Mouse (Mus musculus) myocyte (in vitro differentiated cells): ENCODE data around the gene C530008M17Rik. TPM values are rescaled to one million over a fixed set of nuclear protein-coding genes. Genes with fewer than 3 reads are reported as not detected.
A peak's percentile ranks its signal among the peaks of the same experiment; 100 is the strongest.

Source experiments
- H3K27me3 ChIP-seq: one replicate; pipeline ENCODE4 v1.6.1; 2011; ENCODE audit not compliant: control insufficient read depth, insufficient read depth, insufficient read length
- H3K36me3 ChIP-seq: one replicate; pipeline ENCODE4 v1.6.1; 2011; ENCODE audit not compliant: control insufficient read depth, insufficient read depth
- H3K4me2 ChIP-seq: one replicate; pipeline ENCODE4 v1.6.1; 2011; ENCODE audit warnings: low read depth, control low read depth
- H3K4me3 ChIP-seq: one replicate; pipeline ENCODE4 v1.5.1; 2011; ENCODE audit warnings: mild to moderate bottlenecking, control low read depth, moderate library complexity
- H3K79me2 ChIP-seq: one replicate; pipeline ENCODE4 v1.6.1; 2011; ENCODE audit not compliant: control insufficient read depth, insufficient read depth
- H3ac ChIP-seq: one replicate; pipeline ENCODE4 v1.6.1; 2011; ENCODE audit not compliant: control insufficient read depth, insufficient read length
- CEBPB ChIP-seq: IDR thresholded peaks from 2 replicates; pipeline ENCODE4 v1.6.1; 2011; ENCODE audit warnings: mild to moderate bottlenecking, moderate library complexity; ENCODE audit not compliant: poor library complexity, insufficient read depth, severe bottlenecking
- E2F4 ChIP-seq: IDR thresholded peaks from one replicate; pipeline ENCODE4 v1.6.1; 2011; ENCODE audit warnings: mild to moderate bottlenecking, control low read depth, moderate library complexity; ENCODE audit not compliant: insufficient read depth
- MAX ChIP-seq: IDR thresholded peaks from one replicate; pipeline ENCODE4 v1.6.1; 2011; ENCODE audit warnings: low read depth, mild to moderate bottlenecking, control low read depth
- MYOD1 ChIP-seq, 3 experiments: IDR thresholded peaks; one replicate each; pipeline ENCODE4 v1.6.1; 2011; ENCODE audit warnings: control low read depth in 2 of 3, low read depth in 2 of 3, mild to moderate bottlenecking in 2 of 3, moderate library complexity in 1 of 3; ENCODE audit not compliant: insufficient read length in 2 of 3, control insufficient read depth in 1 of 3
- MYOG ChIP-seq, 3 experiments: IDR thresholded peaks; one replicate each; pipeline ENCODE4 v1.6.1; 2011; ENCODE audit warnings: control low read depth in 2 of 3, low read depth in 2 of 3, mild to moderate bottlenecking in 2 of 3; ENCODE audit not compliant: insufficient read length in 2 of 3, control insufficient read depth in 1 of 3, insufficient read depth in 1 of 3
- POLR2A ChIP-seq: IDR thresholded peaks from one replicate; pipeline ENCODE4 v1.6.1; 2011; ENCODE audit warnings: low read depth, mild to moderate bottlenecking, control low read depth, moderate library complexity; ENCODE audit not compliant: insufficient read length
- POLR2AphosphoS2 ChIP-seq: IDR thresholded peaks from one replicate; pipeline ENCODE4 v1.6.1; 2011; ENCODE audit warnings: low read depth, control low read depth; ENCODE audit not compliant: insufficient read length
- REST ChIP-seq: IDR thresholded peaks from one replicate; pipeline ENCODE4 v1.6.1; 2011; ENCODE audit warnings: mild to moderate bottlenecking, control low read depth, moderate library complexity; ENCODE audit not compliant: insufficient read depth, insufficient read length
- SRF ChIP-seq: IDR thresholded peaks from one replicate; pipeline ENCODE4 v1.6.1; 2011; ENCODE audit warnings: low read depth; ENCODE audit not compliant: control insufficient read depth, insufficient read length
- TCF12 ChIP-seq: IDR thresholded peaks from one replicate; pipeline ENCODE4 v1.6.1; 2011; ENCODE audit warnings: mild to moderate bottlenecking, control low read depth; ENCODE audit not compliant: poor library complexity, insufficient read depth, severe bottlenecking
- TCF3 ChIP-seq: IDR thresholded peaks from one replicate; pipeline ENCODE4 v1.6.1; 2011; ENCODE audit warnings: low read depth, control low read depth; ENCODE audit not compliant: insufficient read length
- USF1 ChIP-seq: IDR thresholded peaks from one replicate; pipeline ENCODE4 v1.6.1; 2011; ENCODE audit warnings: low read depth, mild to moderate bottlenecking, control low read depth, moderate library complexity
- polyA plus RNA-seq: library from polyadenylated mRNA; unstranded; fragments of >200 nt; fragmentation: generic; extraction: Trizol; gene quantifications from one replicate; pipeline ENCODE4 v1.2.1, GENCODE M21; 2012; ENCODE audit warnings: missing spikeins

The C530008M17Rik gene
- polyA plus RNA-seq, 1 experiment, result 0.94 TPM

DNA sequence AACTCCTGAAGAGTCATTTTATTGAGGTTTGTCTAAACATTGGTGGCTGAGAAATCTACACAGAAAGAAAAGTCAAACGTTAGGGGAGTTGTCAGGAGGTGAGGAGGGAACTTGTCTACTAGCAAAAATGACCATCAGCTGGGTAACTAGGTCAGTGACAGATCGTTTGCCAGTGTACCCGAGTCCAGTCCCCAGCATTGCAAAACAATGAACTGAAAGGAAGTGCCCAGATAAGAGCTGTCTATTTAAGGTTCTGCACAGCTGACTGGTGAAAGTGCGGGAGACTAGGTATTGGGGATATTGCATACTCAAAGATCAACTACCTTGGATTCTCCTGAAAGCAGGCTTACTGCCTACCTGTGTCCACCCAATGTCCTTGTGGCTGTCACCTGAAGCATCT is 245.8 kb downstream of the C530008M17Rik start:
- Histone ChIP-seq H3K27me3 (no peaks in the 10 kb centered on the region), H3K36me3 (no peaks in the 10 kb centered on the region), H3K79me2 (no peaks in the 10 kb centered on the region), H3K4me2 (no peak overlapping the region), H3ac (no peak overlapping the region), H3K4me3 (no peak overlapping the region)
- TF ChIP-seq POLR2A, result no peak
- TF ChIP-seq TCF12, result no peak
- no peak for TF ChIP-seq REST
- TF ChIP-seq POLR2AphosphoS2, result no peak
- TF ChIP-seq MYOG (IDR thresholded peaks at IDR 0.05; ENCODE audit: control insufficient read depth in 1 of 3, insufficient read depth in 1 of 3, insufficient read length in 2 of 3, low read depth in 2 of 3), result no peak
- no peak for TF ChIP-seq SRF
- no peak for TF ChIP-seq CEBPB
- no peak for TF ChIP-seq MYOD1 (IDR thresholded peaks at IDR 0.05; ENCODE audit: control insufficient read depth in 1 of 3, insufficient read length in 2 of 3, low read depth in 2 of 3)
- no peak for TF ChIP-seq TCF3
- no peak for TF ChIP-seq E2F4
- no peak for TF ChIP-seq MAX
- no peak for TF ChIP-seq USF1

- Histone ChIP-seq H3K4me2 (peak overlapping the region; percentile 81), H3K36me3 (no peaks in the 10 kb centered on the region), H3K27me3 (no peaks in the 10 kb centered on the region), H3K4me3 (peak overlapping the region; percentile 93), H3ac (peak overlapping the region; percentile 31), H3K79me2 (no peaks in the 10 kb centered on the region)
- TF ChIP-seq POLR2A (no peak), USF1 (no peak), SRF (no peak), TCF12 (no peak), REST (no peak), MAX (no peak), MYOG (IDR thresholded peaks at IDR 0.05; ENCODE audit: control insufficient read depth in 1 of 3, insufficient read depth in 1 of 3, insufficient read length in 2 of 3, low read depth in 2 of 3) (no peak), E2F4 (no peak), TCF3 (no peak), POLR2AphosphoS2 (no peak), CEBPB (no peak), MYOD1 (IDR thresholded peaks at IDR 0.05; ENCODE audit: control insufficient read depth in 1 of 3, insufficient read length in 2 of 3, low read depth in 2 of 3) (no peak)
Observed at GRCm38 (mm10) chr5:76904713-76905404, 248.5 kb downstream of the C530008M17Rik start.

DNA sequence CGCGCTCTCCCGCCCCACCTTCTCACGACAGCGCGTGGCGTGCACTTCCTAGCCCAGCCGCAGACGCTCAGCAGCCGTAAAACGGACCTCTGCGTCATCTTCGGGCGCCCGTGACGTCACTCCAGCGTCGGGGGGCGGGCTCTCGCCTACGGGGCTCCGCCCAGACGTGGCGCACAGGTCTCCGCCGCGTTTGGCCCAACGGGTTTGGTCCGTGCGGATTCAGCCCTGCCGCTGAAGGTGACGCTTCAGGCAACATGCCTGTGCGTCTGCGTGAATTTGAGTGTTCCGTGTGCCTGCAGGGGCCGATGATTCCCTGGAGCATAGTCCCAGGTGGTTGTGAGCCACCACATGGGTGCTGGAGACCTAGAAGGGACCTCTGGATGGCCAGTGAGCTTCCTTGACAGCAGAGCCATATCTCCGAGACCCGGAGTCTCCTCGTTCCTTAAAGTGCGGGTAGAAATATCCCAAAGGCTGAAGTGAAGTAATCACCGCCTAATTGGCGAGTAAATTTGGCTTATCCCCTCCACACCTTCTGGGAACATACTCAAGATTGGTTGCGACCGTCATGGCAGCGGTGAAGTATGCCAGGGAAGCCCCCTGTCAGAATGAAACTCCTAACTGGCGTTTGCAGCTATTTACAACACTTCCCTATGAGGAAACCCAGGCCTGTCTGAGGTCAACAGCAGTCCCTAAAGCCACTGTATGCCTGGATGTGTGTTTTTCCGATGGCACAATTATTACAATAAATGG is 249.3 kb downstream of the C530008M17Rik start, which contains the start of gene Aasdh:
TSS of gene Aasdh (minus strand) at position 110 of the 750 bp plus-strand sequence.
- Histone ChIP-seq H3ac (peak within 1 kb of the TSS; percentile 31), H3K79me2 (no peaks in the 10 kb centered on the region), H3K27me3 (no peaks in the 10 kb centered on the region), H3K4me2 (peak within 1 kb of the TSS; percentile 95), H3K4me3 (peak within 1 kb of the TSS; percentile 93), H3K36me3 (no peaks in the 10 kb centered on the region)
- TF ChIP-seq TCF12 (no peak), E2F4 (no peak), SRF (peak; percentile 88), POLR2AphosphoS2 (peak; percentile 99), MAX (no peak), USF1 (no peak), POLR2A (peak; percentile 98), REST (no peak), CEBPB (no peak), MYOG (IDR thresholded peaks at IDR 0.05; ENCODE audit: control insufficient read depth in 1 of 3, insufficient read depth in 1 of 3, insufficient read length in 2 of 3, low read depth in 2 of 3) (peak in 1 of 3 experiments; percentile 58), TCF3 (no peak), MYOD1 (IDR thresholded peaks at IDR 0.05; ENCODE audit: control insufficient read depth in 1 of 3, insufficient read length in 2 of 3, low read depth in 2 of 3) (peak in 1 of 3 experiments; percentile 41)

DNA sequence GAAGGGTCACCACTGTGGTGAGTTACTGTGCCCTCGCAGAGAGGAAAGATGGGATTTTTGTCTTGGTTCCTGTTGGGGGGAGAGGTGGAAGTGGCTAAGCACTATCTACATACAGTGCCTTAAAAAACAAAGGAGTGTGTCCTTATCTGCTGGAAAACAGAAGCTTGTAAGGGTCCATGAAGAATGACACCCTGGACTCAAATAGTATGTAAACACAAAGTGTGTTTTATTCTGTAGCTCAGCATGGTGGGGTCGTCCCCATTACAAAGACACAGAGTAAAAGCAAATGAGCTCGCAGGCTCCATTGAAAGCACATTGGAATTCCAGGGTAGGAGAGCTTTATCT is 249.8 kb downstream of the C530008M17Rik start:
- TF ChIP-seq MYOD1 (IDR thresholded peaks at IDR 0.05; ENCODE audit: control insufficient read depth in 1 of 3, insufficient read length in 2 of 3, low read depth in 2 of 3) (no peak), POLR2A (no peak), MYOG (IDR thresholded peaks at IDR 0.05; ENCODE audit: control insufficient read depth in 1 of 3, insufficient read depth in 1 of 3, insufficient read length in 2 of 3, low read depth in 2 of 3) (no peak), TCF12 (no peak), CEBPB (no peak)
- H3K27me3 ChIP-seq, result no peaks in the 10 kb centered on the region
- H3K79me2 ChIP-seq, result no peaks in the 10 kb centered on the region
- no peaks in the 10 kb centered on the region for H3K36me3 ChIP-seq
- peak overlapping the region; percentile 31 for H3ac ChIP-seq
- H3K4me2 ChIP-seq, result peak overlapping the region; percentile 95
- peak overlapping the region; percentile 93 for H3K4me3 ChIP-seq
